ENCODE assay signal across 7 mouse cellular contexts in genomic region chr1:182280577-182280976, GRCm38 (mm10). TPM values are rescaled to one million over a fixed set of nuclear protein-coding genes. Genes with fewer than 3 reads are reported as not detected.
DNase-seq lines count a peak whose midpoint lies in the region; ATAC-seq and TF ChIP-seq lines count a peak whose summit lies in the region.

No protein-coding gene starts in this region.

- peak; percentile 45 for DNase-seq in CD4-positive helper T cell, adult 2 months (ENCODE audit: low read depth, low spot score)
- DNase-seq in liver, embryonic 13.5 days = no peak
- DNase-seq in thymus, postnatal 0 days (ENCODE audit: low spot score) = no peak
- DNase-seq in gastrocnemius, postnatal 14 days = no peak
- no peak for DNase-seq in embryo, embryonic 11 days

- H3K4me1 ChIP-seq in E14TG2a.4 (replicated peaks; ENCODE audit: low read depth, low read length) = peaks cover 83% of the 10 kb centered on the region
- H3K4me1 ChIP-seq in heart, embryonic 15.5 days (replicated peaks) = peaks cover 27% of the 10 kb centered on the region
- H3K4me1 ChIP-seq in liver, embryonic 13.5 days (replicated peaks) = peaks cover 40% of the 10 kb centered on the region

- H3K36me3 ChIP-seq in E14TG2a.4 (ENCODE audit: insufficient read depth, low read length) = peaks cover 50% of the 10 kb centered on the region
- H3K36me3 ChIP-seq in heart, embryonic 15.5 days = peaks cover 36% of the 10 kb centered on the region
- H3K36me3 ChIP-seq in liver, embryonic 13.5 days = peaks cover 41% of the 10 kb centered on the region

- no peaks in the 10 kb centered on the region for H3K27me3 ChIP-seq in E14TG2a.4 (ENCODE audit: insufficient read depth, low read length)
- H3K27me3 ChIP-seq in heart, embryonic 15.5 days = no peaks in the 10 kb centered on the region
- H3K27me3 ChIP-seq in liver, embryonic 13.5 days = no peaks in the 10 kb centered on the region

- no peak for ATAC-seq in heart, embryonic 15.5 days (replicated peaks; ENCODE audit: insufficient number of reproducible peaks, insufficient read depth, low FRiP score, low read depth)
- no peak for ATAC-seq in liver, embryonic 13.5 days (ENCODE audit: low read depth)

- intact Hi-C loops in gastrocnemius, postnatal 14 days (cut with DNase I; ENCODE audit: low total_unique reads) = no loop called here

- no peaks in the 10 kb centered on the region for H3K9me3 ChIP-seq in E14TG2a.4 (ENCODE audit: low read length)
- H3K9me3 ChIP-seq in heart, embryonic 15.5 days (replicated peaks) = no peaks in the 10 kb centered on the region
- no peaks in the 10 kb centered on the region for H3K9me3 ChIP-seq in liver, embryonic 13.5 days (replicated peaks)

- H3K9ac ChIP-seq in heart, embryonic 15.5 days = peak overlapping the region; percentile 78
- peak overlapping the region; percentile 86 for H3K9ac ChIP-seq in liver, embryonic 13.5 days

- H3K4me3 ChIP-seq in E14TG2a.4 (replicated peaks; ENCODE audit: low read length) = peak overlapping the region; percentile 89
- H3K4me3 ChIP-seq in heart, embryonic 15.5 days = peak overlapping the region; percentile 64
- peak overlapping the region; percentile 73 for H3K4me3 ChIP-seq in liver, embryonic 13.5 days (replicated peaks)

- peak overlapping the region; percentile 72 for H3K4me2 ChIP-seq in heart, embryonic 15.5 days
- H3K4me2 ChIP-seq in liver, embryonic 13.5 days = peak overlapping the region; percentile 94

- H3K27ac ChIP-seq in heart, embryonic 15.5 days = peak overlapping the region; percentile 90
- H3K27ac ChIP-seq in liver, embryonic 13.5 days = peak overlapping the region; percentile 90

- TF ChIP-seq CTCF in E14TG2a.4 (conservative IDR thresholded peaks at IDR 0.05; ENCODE audit: low read length) = no peak

- 36% methylated on average over 11 of the region's 11 CpGs for WGBS in heart, embryonic 15.5 days
- WGBS in liver, embryonic 13.5 days (ENCODE audit: insufficient replicate concordance) = 65% methylated on average over 11 of the region's 11 CpGs

RNA-seq across cellular contexts. Expression of gene Degs1, which starts 2.0 kb away (rescaled TPM):
- 148 and 163 TPM in 2 replicates for polyA plus RNA-seq in heart, embryonic 15.5 days (2015; fragmentation: Nextera tagmentation; extraction: Ambion mirVana)
- polyA plus RNA-seq in liver, embryonic 13.5 days (2015; fragmentation: Nextera tagmentation; extraction: Ambion mirVana) = 87.5 and 102 TPM in 2 replicates
- polyA plus RNA-seq in thymus, postnatal 0 days (2015; fragmentation: Nextera tagmentation; extraction: Ambion mirVana) = 137 and 149 TPM in 2 replicates
- 10 to 100 TPM; 27.6 to 31.7 TPM for total RNA-seq in gastrocnemius, postnatal 14 days (2021)
